Mouse (Mus musculus) gonadal fat pad, adult 2 months (tissue): Measurements from ENCODE around the gene Tmem176a. TPM values are rescaled to one million over a fixed set of nuclear protein-coding genes. Genes with fewer than 3 reads are reported as not detected.
"Not testable (repeated sequence)": the region's sequence is repeated elsewhere in the genome, so short reads cannot be mapped to it uniquely, and the experiment has no call there.

Experiments used
- DNase-seq: peaks from one replicate; pipeline ENCODE4 v3.0.0-alpha.2; 2012; ENCODE audit warnings: low read depth
- polyA plus RNA-seq: library from polyadenylated mRNA; depleted of rRNA; stranded (reverse); fragments of >200 nt; gene quantifications from 2 replicates; pipeline ENCODE4 v1.2.3, GENCODE M21; 2012; rRNA removed

Tmem176a gene
- 109 and 139 TPM in 2 replicates for polyA plus RNA-seq

GRCm38 (mm10) chr6:48840371-48840969 is at the start of gene Tmem176a:
Gene Tmem176a, plus strand, starts transcription at chr6:48840919.
- no peak for DNase-seq

DNA sequence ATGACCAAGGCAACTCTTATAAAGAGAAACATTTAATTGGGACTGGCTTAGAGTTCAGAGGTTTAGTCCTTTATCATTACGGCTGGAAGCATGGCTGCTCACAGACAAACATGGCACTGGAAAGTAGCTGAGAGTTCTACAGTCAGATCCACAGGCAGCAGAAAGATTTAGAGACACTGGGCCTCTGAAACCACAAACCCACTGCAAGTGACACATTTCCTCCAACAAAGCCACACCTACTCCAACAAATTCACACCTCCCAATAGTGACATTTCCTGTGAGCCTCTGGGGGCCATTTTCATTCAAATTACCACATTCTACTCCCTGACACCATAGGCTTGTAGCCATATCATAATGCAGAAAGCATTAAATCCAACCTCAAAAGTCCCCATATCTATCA is 38.8 kb upstream of the Tmem176a start:
- DNase-seq, result no peak

GRCm38 (mm10) chr6:48803406-48804051 is 37.2 kb upstream of the Tmem176a start:
- no peak for DNase-seq

GRCm38 (mm10) chr6:48804346-48804745 is 36.4 kb upstream of the Tmem176a start:
- no peak for DNase-seq

DNA sequence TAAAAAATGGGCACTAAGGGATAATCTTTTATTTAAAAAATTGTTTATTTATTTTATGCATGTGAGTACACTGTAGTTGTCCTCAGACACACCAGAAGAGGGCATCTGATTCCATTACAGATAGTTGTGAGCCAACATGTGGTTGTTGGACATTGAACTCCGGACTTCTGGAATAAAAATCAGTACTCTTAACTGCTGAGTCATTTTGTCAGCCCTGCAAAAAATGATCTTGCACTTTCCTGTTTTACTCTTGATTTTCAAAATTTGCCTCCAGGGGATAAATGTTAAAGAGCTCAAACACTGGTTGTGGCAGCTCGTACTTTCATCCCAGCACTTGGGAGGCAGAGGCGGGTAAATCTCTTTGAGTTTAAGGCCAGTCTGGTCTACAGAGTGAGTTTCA is 34.0 kb upstream of the Tmem176a start:
- DNase-seq, result no peak

DNA sequence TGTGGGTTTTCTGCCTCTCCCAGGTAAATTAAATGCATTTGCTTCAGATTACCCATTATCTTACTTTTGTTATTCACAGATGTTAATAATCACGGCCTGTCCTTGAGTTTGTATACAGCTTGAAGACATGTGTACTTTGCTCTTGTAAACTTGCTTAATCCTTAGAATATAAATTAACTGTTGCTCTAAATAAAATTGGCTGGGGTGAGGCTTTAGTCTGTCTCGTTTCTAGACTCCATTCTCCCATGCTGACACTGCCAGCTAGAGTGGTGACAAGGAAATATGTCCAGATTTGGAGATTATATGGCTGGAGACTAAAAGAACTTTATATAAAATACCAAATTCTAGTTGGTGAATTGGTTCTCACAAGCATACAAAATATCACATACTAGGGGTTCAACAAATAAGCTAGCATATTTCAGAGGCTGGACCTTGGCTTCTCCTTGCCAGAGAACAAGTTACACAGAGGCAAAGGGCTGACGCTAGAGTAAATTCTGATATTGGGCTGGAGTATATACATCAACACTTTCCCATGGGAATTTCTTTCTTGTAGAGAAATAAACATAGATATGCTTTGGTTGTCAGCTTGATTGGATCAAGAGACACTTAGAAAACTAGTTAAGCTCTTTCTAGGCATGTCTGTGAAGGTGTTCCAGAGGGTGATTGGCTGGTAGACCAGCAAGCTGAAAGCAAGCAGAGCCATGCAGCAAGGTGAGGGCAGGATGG is 31.1 kb upstream of the Tmem176a start:
- no peak for DNase-seq

DNA sequence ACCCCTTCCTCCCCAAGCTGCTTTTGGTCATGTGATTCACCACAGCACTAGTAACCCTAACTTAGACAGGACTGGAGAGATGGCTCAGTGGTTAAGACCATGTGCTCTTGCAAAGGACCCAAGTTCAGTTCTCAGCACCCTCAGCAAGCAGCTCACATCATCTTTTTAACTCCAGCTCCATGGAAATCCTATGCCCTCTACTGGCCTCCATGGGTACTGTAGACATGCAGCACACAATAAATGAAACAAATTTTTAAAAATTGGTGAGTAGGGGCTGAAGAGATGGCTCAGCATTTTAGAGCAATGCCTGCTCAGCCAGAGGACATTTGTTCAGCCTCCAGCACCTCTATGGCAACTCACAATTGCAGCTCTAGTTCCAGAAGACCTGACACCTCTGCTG is 25.7 kb upstream of the Tmem176a start:
- no peak for DNase-seq

GRCm38 (mm10) chr6:48817815-48818214 is 22.9 kb upstream of the Tmem176a start:
- no peak for DNase-seq

DNA sequence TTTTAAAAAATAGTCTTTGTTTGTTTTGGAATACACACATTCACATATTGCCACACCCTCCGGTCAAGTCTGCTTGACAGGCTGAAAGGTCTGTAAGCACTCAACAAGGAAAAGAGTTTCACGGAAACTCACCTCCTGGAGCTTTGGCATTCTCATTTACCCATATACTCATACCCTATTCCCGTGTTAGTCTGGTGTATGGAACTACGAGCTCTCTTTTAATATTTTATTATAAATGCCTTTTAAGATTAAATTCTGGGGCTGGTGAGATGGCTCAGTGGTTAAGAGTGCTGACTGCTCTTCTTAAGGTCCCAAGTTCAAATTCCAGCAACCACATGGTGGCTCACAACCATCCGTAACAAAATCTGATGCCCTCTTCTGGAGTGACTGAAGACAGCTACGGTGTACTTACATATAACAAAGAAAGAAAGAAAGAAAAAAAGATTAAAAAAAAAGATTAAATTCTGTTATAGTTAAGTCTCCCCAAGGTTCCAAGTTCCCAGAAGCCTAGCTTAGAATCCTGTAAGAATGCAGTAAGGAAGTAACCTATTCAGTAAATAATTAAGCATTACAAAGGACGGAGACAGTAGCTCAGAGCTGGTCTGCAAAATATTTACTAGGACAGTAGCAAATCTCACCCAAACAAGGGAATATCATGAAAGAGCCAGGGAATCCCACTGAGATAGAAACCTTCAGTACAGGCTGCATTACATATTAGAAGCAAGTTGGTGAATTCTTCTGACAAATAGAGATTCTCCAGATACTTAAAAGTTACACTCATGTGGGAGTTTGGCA is 18.5 kb upstream of the Tmem176a start:
- DNase-seq, result not testable (repeated sequence)

DNA sequence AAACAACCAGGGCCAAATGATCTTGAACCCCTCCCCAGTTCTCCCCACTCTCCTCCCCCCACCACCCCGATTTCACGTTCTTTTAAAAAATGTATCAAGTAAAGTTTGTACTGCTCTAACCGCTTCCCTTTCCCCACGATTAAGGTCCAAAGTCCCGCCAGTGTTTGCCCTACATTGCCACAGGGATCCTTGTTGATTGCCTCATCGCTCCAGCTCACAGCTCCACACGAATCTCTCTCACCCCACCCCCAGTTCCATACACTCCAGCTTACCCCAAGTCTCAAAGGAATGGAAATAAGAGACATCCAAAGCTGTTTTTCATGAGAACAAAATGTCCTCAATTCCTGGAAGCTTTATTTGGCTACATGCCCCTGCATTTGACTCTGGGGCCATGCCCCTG is 15.7 kb upstream of the Tmem176a start:
- no peak for DNase-seq

DNA sequence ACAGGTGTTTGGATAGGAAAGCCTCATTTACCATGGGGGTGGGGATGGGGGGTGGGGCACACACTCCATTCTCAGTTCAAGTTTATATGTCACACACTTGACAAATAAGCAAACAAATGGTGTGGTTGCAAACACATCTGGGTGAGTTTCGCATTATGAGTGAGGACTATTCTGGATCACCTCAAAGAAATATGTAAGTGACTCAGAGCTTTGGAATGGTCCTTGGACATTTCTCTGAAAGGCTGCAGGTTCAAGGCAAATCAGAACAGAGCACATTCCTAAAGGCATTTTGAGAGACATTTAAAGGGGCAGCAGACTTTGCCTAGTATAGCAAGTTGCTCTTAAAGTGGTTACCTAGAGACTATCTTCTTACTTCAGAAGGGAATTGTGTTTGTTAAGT is 11.7 kb upstream of the Tmem176a start:
- DNase-seq, result no peak

- no peak for DNase-seq
Observed at GRCm38 (mm10) chr6:48829651-48830050, 11.1 kb upstream of the Tmem176a start.

DNA sequence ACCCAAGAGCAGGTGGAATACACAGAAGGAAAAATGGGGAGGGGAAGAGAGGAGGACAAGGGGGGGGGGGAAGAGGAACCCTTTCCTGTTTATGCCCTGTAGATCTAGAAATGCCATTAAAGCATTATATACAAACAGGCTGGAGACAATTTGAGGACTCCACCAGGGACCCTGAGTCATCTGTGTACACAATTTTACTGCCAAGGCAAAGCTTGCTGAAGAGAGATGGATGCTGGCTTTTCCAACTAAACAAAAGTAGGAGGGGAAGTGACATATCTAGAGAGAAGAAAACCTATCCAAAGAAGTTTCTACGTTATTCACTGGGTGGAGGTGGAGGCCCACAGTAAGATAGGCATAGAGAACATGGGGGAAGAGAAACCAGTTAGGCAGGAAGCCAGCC is 10.5 kb upstream of the Tmem176a start:
- no peak for DNase-seq

GRCm38 (mm10) chr6:48831141-48831540 is 9.6 kb upstream of the Tmem176a start:
- no peak for DNase-seq

DNA sequence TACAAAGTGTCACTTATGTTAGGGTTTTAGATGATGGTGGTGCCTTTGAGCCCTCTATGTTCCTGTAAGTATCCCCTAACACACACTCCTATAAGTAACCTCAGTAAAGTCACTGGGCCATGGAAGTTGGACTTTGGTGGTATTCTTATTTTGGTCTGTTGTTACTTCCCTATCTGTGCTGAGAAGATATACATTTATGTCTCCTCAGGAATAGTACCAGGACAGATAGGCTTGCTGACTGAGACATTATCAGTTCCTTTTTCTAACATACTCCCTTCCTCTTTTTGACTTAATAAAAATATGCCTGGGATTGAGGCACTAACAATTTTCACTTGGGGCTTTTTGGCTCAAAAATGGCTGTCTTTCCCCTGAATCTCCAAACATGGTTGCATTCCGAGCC is 8.3 kb upstream of the Tmem176a start:
- no peak for DNase-seq

DNA sequence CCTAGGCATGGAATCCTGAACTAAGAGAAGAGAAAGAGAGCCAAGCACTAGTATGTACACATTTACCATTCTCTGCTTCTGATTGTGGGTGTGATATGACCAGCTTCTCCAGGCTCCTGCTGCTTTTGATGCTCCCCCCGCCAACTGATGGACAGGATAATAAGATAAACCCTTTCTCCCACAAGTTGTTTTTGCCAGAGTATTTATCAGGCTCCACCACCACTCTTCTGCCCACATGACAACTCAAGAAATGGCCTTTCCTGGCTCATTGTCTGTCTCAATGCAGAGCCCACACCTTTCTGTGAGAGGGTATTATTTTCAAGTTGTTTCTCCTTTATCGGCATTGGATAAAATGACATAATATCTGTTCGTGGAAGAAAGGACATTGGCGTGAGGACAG is 7.2 kb upstream of the Tmem176a start:
- no peak for DNase-seq

GRCm38 (mm10) chr6:48835241-48835640 is 5.5 kb upstream of the Tmem176a start:
- no peak for DNase-seq

- no peak for DNase-seq
Observed at GRCm38 (mm10) chr6:48836146-48836545, 4.6 kb upstream of the Tmem176a start.

GRCm38 (mm10) chr6:48837516-48837915 is 3.2 kb upstream of the Tmem176a start:
- DNase-seq, result no peak

- no peak for DNase-seq
Observed at GRCm38 (mm10) chr6:48838321-48839080, 2.2 kb upstream of the Tmem176a start.

DNA sequence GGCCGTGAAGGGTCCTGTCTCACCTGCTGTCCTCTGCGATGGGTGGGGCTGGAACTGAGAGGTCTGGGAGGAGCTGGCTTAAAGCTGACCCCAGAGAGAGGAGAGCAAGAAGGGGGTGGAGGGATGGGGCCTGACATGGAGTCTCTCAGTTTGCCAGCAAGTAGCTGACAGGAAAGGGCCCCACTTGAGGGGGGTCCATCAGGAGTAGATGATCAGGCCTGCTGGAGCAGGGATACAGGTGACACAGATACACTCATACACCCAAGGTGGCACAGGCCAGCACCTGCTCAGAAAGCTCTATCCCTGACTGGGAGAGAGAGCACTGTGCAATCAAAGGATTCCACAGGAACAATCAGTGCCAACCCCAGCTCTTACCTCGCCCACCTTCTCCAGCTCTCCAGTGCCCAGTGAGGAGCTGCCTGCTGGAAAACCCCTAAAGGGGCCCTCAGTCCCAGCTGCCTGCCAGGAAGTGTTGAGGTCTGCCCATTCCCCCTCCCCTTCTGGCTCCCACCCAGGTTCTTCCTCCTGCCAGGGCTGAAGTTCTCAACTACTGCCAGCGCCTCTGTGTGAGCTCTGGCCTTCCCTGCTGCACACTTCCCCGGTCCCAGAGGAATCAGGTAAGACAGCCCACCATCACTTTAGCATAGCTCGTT is 380 bp downstream of the Tmem176a start, which contains the start of gene Tmem176b:
Gene Tmem176b (minus strand): TSS at position 524 of the 653 bp plus-strand sequence.
- peak; percentile 50 for DNase-seq
